Comparison of ENCODE assay signal across 12 mouse cellular contexts in genomic region chr5:134687187-134687586, GRCm38 (mm10). TPM values are rescaled to one million over a fixed set of nuclear protein-coding genes. Genes with fewer than 3 reads are reported as not detected.
A peak's percentile ranks its signal among the peaks of the same experiment; 100 is the strongest.
DNase-seq lines count a peak whose midpoint lies in the region; ATAC-seq and TF ChIP-seq lines count a peak whose summit lies in the region.
"Had no signal": no experiment of that assay in that cellular context is flagged by ENCODE, and none has a peak within 500 bp of the region (broad histone marks: within the 10 kb centered on the region; RNA-seq: fewer than 3 reads in every experiment).

No protein-coding gene starts in this region.

- H3K9me3 ChIP-seq in lung, embryonic 15.5 days = no peaks in the 10 kb centered on the region
- H3K9me3 ChIP-seq in limb, embryonic 10.5 days (replicated peaks) = no peaks in the 10 kb centered on the region
- H3K9me3 ChIP-seq in stomach, embryonic 14.5 days (ENCODE audit: control insufficient read depth, low read depth, low read length) = no peaks in the 10 kb centered on the region
- H3K9me3 ChIP-seq: liver, embryonic 12.5 days had no signal

- peak overlapping the region; percentile 87; the same call in 1 of the 2 replicates for H3K4me3 ChIP-seq in gastrocnemius, adult 2 months
- H3K4me3 ChIP-seq in lung, embryonic 15.5 days = peak overlapping the region; percentile 89
- H3K4me3 ChIP-seq in limb, embryonic 10.5 days = peak overlapping the region; percentile 84
- H3K4me3 ChIP-seq in stomach, embryonic 14.5 days (ENCODE audit: low read depth, low read length) = no peak overlapping the region

- H3K27me3 ChIP-seq in lung, embryonic 15.5 days = no peaks in the 10 kb centered on the region
- peaks cover 19% of the 10 kb centered on the region for H3K27me3 ChIP-seq in limb, embryonic 10.5 days (ENCODE audit: low read depth, poor library complexity, severe bottlenecking)
- no peaks in the 10 kb centered on the region for H3K27me3 ChIP-seq in stomach, embryonic 14.5 days (ENCODE audit: control insufficient read depth, insufficient read depth, low read length)

- peak overlapping the region; percentile 97 for H3K4me2 ChIP-seq in lung, embryonic 15.5 days
- H3K4me2 ChIP-seq in stomach, embryonic 14.5 days (replicated peaks; ENCODE audit: low read depth, low read length) = peak overlapping the region; percentile 93

- intact Hi-C loops in gastrocnemius, adult 2 months (cut with DNase I) = loop anchor here (5.0 kb wide), 2 partner anchors 50 to 105 kb away; partner anchors contain the start of genes Eif4h and Rfc2
- intact Hi-C loops in gastrocnemius, postnatal 36 days (cut with DNase I) = loop anchor here (5.0 kb wide), 1 partner anchor 45 kb away; no protein-coding TSS in a partner anchor

- H3K27ac ChIP-seq in gastrocnemius, adult 2 months = no peak overlapping the region
- H3K27ac ChIP-seq in lung, embryonic 15.5 days = no peak overlapping the region
- H3K27ac ChIP-seq in limb, embryonic 10.5 days = no peak overlapping the region
- no peak overlapping the region for H3K27ac ChIP-seq in stomach, embryonic 14.5 days (ENCODE audit: low read length)
- H3K27ac ChIP-seq: liver, embryonic 12.5 days had no signal

- peaks cover 10% of the 10 kb centered on the region; the same call in 1 of the 2 replicates for H3K36me3 ChIP-seq in lung, embryonic 15.5 days
- H3K36me3 ChIP-seq in limb, embryonic 10.5 days = peaks cover 23% of the 10 kb centered on the region
- H3K36me3 ChIP-seq in stomach, embryonic 14.5 days (ENCODE audit: control insufficient read depth, insufficient read depth, low read length) = peaks cover 5% of the 10 kb centered on the region; the same call in 1 of the 2 replicates
- H3K36me3 ChIP-seq: liver, embryonic 12.5 days had no signal

- H3K4me1 ChIP-seq in lung, embryonic 15.5 days = peaks cover 21% of the 10 kb centered on the region
- H3K4me1 ChIP-seq in limb, embryonic 10.5 days = peaks cover 19% of the 10 kb centered on the region
- peaks cover 7% of the 10 kb centered on the region; the same call in 1 of the 2 replicates for H3K4me1 ChIP-seq in stomach, embryonic 14.5 days (ENCODE audit: control insufficient read depth, insufficient read depth, low read length)

- no peak for DNase-seq in gastrocnemius, adult 2 months
- no peak for DNase-seq in gastrocnemius, postnatal 36 days
- no peak for DNase-seq in lung, postnatal 4 days
- no peak for DNase-seq in limb, embryonic 10.5 days (ENCODE audit: low spot score)
- DNase-seq in right cerebral cortex, postnatal 36 days (ENCODE audit: low spot score in 2 of 2) = no peak
- DNase-seq in thymus, postnatal 4 days = no peak
- DNase-seq: retina, postnatal 1 day; thymus, adult 2 months had no signal

- TF ChIP-seq CTCF in gastrocnemius, adult 2 months (IDR thresholded peaks at IDR 0.05) = no peak

- no peak overlapping the region for H3K9ac ChIP-seq in lung, embryonic 15.5 days
- H3K9ac ChIP-seq in stomach, embryonic 14.5 days (replicated peaks; ENCODE audit: low read depth, low read length) = no peak overlapping the region

- ATAC-seq in lung, embryonic 15.5 days (ENCODE audit: borderline replicate concordance, extremely low read depth, low FRiP score, low TSS enrichment) = no peak
- no peak for ATAC-seq in stomach, embryonic 14.5 days (ENCODE audit: insufficient number of reproducible peaks, insufficient read depth, low FRiP score, low read depth)
- ATAC-seq: liver, embryonic 12.5 days had no signal

- WGBS in lung, embryonic 15.5 days = 76% methylated on average over 1 of the region's 1 CpGs
- 100% methylated on average over 1 of the region's 1 CpGs for WGBS in limb, embryonic 10.5 days
- WGBS in stomach, embryonic 14.5 days = 78% methylated on average over 1 of the region's 1 CpGs

RNA-seq across cellular contexts. Expression of gene Limk1, which starts 1.2 kb away (rescaled TPM):
- 1 to 10 TPM; 1.5 to 2.2 TPM for total RNA-seq in gastrocnemius, adult 2 months (2021)
- total RNA-seq in gastrocnemius, postnatal 36 days (2021) = 1 to 10 TPM; 2.0 to 2.2 TPM
- polyA plus RNA-seq in lung, embryonic 15.5 days (2015; fragmentation: Nextera tagmentation; extraction: Ambion mirVana) = 7.1 and 8.2 TPM in 2 replicates
- polyA plus RNA-seq in limb, embryonic 10.5 days (2016; fragmentation: Nextera tagmentation; extraction: Ambion mirVana) = 4.4 and 5.3 TPM in 2 replicates
- polyA plus RNA-seq in stomach, embryonic 14.5 days (2014; fragmentation: Nextera tagmentation; extraction: Ambion mirVana) = 7.1 and 7.6 TPM in 2 replicates

RNA-seq across cellular contexts. Expression of gene Eif4h, which starts 47.9 kb away (rescaled TPM):
- total RNA-seq in gastrocnemius, adult 2 months (2021) = 100 to 1,000 TPM in 1 of 2 experiments, 10 to 100 TPM in 1; 92.2 to 105 TPM
- 10 to 100 TPM; 90.2 to 93.5 TPM for total RNA-seq in gastrocnemius, postnatal 36 days (2021)
- 506 and 532 TPM in 2 replicates for polyA plus RNA-seq in lung, embryonic 15.5 days (2015; fragmentation: Nextera tagmentation; extraction: Ambion mirVana)
- polyA plus RNA-seq in limb, embryonic 10.5 days (2016; fragmentation: Nextera tagmentation; extraction: Ambion mirVana) = 664 and 686 TPM in 2 replicates
- 442 and 457 TPM in 2 replicates for polyA plus RNA-seq in stomach, embryonic 14.5 days (2014; fragmentation: Nextera tagmentation; extraction: Ambion mirVana)

RNA-seq across cellular contexts. Expression of gene Eln, which starts 59.9 kb away (rescaled TPM):
- 10 to 100 TPM; 17.6 to 31.6 TPM for total RNA-seq in gastrocnemius, adult 2 months (2021)
- total RNA-seq in gastrocnemius, postnatal 36 days (2021) = 10 to 100 TPM; 24.0 to 41.8 TPM
- polyA plus RNA-seq in lung, embryonic 15.5 days (2015; fragmentation: Nextera tagmentation; extraction: Ambion mirVana) = 534 and 579 TPM in 2 replicates
- 1.0 and 4.2 TPM in 2 replicates for polyA plus RNA-seq in limb, embryonic 10.5 days (2016; fragmentation: Nextera tagmentation; extraction: Ambion mirVana)
- 48.3 and 54.9 TPM in 2 replicates for polyA plus RNA-seq in stomach, embryonic 14.5 days (2014; fragmentation: Nextera tagmentation; extraction: Ambion mirVana)
- total RNA-seq: common myeloid progenitor, adult 5-6 weeks had no signal
